Mouse (Mus musculus) CD4-positive, CD25-positive, alpha-beta regulatory T cell (primary cell): ENCODE results near the gene Gm49510. TPM values are rescaled to one million over a fixed set of nuclear protein-coding genes. Genes with fewer than 3 reads are reported as not detected.

Experiments
- polyA plus RNA-seq: library from polyadenylated mRNA; unstranded; fragments of 100-300 nt; shearing (Covaris generic); gene quantifications from one replicate; pipeline ENCODE4 v1.2.1, GENCODE M21; 2017

The Gm49510 gene
- 0.39 TPM for polyA plus RNA-seq

DNA sequence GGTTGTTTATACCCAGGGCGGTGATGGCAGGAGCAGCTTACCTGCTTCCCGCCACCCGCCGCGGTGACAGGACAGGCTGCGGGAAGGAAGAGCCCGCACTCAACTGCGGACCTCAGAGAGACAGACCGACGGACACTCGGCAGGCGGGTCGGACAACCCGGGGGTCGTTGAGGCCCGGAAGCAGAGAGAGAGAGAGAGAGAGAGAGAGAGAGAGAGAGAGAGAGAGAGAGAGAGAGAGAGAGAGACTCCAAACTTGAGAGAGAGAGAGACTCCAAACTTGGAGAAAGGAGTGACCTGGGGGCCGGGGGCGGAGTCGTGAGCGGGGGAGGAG, at the start of gene Gm49510:
Gene Gm49510 (plus strand): TSS at position 259 of the 331 bp plus-strand sequence.

DNA sequence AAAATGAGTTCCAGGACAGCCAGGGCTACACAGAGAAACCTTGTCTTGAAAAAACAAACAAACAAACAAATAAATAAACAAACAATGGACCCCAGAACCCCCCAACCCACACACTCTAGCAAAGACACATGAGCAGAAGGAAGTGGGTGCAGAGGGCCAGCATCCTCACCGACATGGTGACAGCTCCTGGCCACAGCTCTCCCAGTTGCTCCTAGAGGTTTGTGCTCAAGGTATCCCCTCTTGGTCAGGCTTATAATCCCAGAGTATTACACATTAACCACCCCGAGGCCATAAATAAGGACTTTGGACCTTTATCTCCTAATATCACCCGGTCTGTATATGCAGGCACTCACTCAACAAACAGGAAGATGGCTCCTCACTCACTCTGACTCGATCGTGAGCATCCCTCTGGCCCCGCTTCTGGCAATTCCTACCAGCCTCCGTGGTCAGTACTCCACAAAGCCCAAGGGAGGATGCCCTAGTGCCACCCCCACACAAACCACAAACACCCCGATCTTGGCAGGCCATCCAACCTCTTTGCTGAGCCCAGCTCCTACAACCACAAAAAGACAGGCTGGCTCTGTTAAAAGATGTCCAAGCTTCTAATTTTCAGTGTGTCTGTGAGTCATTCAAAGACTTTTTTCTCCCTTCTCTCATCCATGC, 44.0 kb upstream of the Gm49510 start, which contains the start of gene Lgals2:
Gene Lgals2 (minus strand): TSS at position 227 of the 663 bp plus-strand sequence.

DNA sequence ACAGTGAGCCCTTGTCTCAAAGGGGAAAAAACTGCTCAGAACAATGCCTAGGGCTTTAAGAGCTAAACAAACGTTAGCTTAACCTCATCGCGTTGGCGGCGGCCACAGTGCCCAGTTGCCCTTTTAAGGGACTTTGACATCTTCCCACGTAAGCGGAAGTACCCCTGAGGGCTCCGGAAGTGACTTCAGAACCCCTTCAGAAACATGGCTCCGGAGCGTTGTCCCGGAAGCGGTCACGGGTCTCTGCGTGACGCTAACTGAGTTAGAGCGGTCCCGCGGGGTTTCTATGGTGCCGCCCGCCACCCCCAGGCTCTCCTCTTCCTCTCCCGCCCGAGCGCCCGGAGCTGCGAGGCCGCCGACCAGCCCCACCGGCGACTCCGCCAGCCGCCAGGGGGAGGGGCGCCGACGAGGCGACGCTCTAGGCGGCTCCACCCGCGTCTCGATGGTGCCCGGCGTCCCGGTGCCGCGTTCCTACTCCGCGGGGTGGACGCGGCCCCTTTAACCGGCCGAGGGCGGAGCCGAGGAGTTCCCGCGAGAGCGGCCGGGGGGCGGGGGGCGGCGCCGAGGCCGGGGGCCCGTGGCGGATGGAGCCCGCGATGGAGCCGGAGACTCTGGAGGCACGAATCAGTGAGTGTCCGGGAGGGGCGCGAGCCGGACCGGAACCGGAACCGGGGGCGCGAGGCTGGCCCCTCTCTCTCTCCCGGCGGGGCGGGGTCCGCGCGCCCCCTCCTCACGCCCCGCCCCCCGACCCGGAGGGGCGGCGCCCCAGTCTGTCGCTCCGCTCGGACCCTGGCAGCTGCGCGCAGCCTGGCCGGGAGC, 22.3 kb upstream of the Gm49510 start, which contains the start of gene Gga1:
Gene Gga1 (plus strand): TSS at position 200 of the 819 bp plus-strand sequence.

DNA sequence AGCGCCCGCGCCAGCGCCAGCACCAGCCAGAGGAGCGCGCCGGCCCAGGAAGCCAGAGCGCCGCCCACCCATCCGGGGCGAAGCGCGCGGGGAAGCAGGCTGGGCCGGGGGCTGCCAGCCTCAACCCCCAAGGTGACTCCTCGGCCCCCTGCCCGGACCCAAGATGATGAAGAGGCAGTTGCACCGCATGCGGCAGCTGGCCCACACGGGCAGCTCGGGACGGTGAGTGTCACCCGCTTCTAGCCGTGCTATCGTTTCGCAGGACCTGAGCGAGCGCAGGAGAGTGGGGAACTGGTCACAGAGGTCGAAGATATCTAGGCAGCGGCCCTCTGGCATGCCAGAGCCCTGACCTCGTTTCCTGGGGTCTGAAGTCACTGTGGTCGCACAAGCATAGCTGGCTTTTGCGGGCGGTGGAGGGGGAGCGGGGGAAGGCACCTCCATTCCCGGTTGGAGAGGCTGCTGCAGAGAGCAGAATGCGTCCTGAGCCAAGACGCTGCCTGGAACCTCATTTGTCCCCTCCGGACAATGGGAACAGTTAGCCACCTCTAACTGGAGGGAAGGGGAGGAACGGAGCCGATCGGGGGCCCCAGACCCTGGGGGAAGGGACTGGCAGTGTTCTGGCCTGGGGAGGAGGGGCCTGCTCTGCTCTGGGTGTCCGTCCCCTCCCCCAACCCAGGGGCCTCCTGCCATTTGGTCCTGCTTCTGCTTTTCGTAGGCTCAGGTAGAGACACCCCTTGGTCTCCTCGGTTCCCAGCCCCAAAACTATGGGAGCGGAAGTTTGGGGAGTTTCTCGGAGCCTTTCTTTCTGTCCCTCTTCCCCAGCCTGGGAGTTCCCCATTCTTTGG, 495 bp downstream of the Gm49510 start, which contains the start of gene Sh3bp1:
Gene Sh3bp1 (plus strand): TSS at position 29 of the 845 bp plus-strand sequence.

DNA sequence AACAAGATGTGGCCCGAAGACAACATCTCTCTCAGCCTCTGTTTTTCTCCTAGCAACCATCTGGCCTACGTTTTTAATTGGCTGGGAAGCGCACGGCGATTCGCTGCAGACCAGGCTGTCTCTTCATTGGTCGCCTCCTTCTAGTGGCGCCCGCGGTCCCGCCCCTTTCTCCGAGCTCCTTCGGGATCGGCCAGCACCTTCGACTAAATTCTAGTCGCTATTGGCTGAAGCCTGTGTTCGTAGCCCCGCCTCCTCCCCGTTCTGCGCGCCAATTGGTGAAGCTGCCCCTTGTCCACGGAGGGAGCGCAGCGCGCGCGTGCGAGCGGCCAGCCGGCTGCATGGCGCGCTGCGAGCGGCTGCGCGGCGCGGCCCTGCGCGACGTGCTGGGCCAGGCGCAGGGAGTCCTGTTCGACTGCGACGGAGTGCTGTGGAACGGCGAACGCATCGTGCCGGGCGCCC, 14.2 kb downstream of the Gm49510 start, which contains the start of gene Pdxp:
Gene Pdxp (plus strand): TSS at position 288 of the 459 bp plus-strand sequence.

DNA sequence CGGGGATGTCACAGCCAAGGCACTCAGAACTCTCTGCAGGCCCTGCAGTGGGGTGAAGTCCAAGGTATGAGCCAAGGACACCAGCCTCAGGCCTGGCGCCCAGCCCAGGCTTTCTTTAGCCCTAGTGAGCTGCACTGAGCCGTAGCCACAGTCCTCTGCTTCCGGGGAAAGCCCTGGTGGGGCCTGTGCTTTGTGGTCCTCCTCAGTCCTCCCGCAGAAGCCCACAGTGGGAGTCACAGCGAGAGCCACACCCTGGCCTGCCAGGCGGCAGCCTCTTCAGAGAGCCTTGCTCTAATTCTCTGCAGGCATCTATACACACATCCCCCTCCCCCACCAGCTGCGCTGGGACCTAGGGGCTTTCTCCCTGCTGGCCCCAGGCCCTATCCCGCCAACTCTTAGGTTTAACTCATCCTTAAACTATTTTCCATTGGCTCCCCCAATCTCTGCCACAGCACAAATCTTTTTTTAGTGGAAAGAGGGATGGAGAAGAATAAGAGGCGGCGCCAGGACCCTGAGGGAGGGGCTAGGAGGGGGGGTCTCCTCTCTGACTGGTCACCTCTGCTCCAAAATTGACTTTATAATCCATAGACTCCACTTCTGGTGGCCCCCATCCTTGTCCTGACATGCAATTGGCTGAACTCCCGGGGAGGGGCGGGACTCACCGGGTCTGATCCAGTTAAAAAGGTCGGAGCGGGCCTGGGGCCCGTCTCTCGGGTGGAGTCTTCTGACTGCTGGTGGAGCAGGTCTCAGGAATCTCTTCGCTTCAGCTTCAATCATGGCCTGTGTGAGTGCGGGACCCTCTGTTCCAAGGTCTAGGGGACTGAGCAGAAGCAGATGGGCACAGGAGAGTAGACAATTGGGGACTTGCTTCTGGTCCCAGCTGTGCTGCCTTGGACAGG, 26.8 kb downstream of the Gm49510 start, which contains the start of gene Lgals1:
Gene Lgals1 (plus strand): TSS at position 705 of the 899 bp plus-strand sequence.

DNA sequence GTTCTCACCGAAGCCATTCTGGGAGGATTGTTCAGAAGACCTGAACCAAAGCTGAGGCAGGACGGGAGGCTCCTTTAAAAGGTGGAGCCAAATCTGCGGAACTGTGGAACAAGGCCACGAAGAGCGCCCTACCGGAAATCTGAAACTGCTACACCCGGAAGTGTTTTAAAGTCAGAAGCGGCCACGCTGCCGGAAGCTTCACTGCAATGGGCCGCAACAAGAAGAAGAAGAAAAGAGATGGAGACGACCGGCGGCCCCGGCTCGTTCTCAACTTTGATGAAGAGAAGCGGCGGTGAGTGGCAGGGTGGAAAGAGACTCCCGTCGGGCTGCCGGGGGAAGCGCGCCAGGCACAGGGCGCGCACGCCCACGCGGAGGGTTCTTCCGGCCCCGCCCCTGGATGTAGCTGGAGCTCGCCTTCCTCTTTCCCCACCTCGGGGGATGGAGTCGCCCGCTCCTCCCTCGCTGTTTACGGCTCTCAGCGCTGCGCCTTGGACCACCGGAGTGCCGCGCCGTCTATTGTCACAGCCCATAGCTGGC, 35.4 kb downstream of the Gm49510 start, which contains the start of gene Nol12:
Gene Nol12 (plus strand): TSS at position 150 of the 537 bp plus-strand sequence.

DNA sequence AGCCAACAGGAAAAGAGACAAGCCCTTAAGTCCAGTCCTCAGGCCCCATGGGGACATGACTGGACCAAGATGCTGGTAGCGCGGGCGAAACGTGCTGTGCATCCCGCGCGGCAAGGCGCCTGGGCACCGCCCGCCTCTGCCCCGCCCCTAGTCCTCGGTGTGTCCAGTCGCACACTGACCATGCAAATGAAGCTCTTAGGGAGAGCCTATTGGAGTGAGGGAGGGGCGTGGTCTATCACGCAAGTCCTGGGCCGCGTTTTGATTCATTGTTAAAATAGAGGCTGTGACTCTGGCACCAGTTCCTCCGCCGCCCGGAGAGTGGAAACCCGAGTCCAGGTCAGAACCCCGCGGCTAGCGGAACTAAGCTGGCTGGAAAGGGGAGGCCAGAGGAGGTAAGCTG, 48.2 kb downstream of the Gm49510 start, which contains the start of gene Triobp:
Gene Triobp (plus strand): TSS at position 68 of the 400 bp plus-strand sequence.

Other genes starting within 250 kb of the Gm49510 start
- gene Elfn2, start 180.9 kb upstream of the Gm49510 start, polyA plus RNA-seq, result 0.04 TPM
- gene Mfng, start 126.2 kb upstream of the Gm49510 start, polyA plus RNA-seq, result 156 TPM
- 0.12 TPM for gene Card10, start 96.6 kb upstream of the Gm49510 start, polyA plus RNA-seq
- not detected for gene Cdc42ep1, start 57.0 kb upstream of the Gm49510 start, polyA plus RNA-seq
- gene Lgals2, start 44.1 kb upstream of the Gm49510 start, polyA plus RNA-seq, result not detected
- gene Gga1, start 22.5 kb upstream of the Gm49510 start, polyA plus RNA-seq, result 74.6 TPM
- gene Sh3bp1, start 101 bp downstream of the Gm49510 start, polyA plus RNA-seq, result 238 TPM
- 28.4 TPM for gene Pdxp, start 14.3 kb downstream of the Gm49510 start, polyA plus RNA-seq
- 284 TPM for gene Lgals1, start 27.1 kb downstream of the Gm49510 start, polyA plus RNA-seq
- 48.6 TPM for gene Nol12, start 35.3 kb downstream of the Gm49510 start, polyA plus RNA-seq
- gene Triobp, start 48.1 kb downstream of the Gm49510 start, polyA plus RNA-seq, result 92.1 TPM
- gene H1f0, start 128.8 kb downstream of the Gm49510 start, polyA plus RNA-seq, result 83.9 TPM
- 1.2 TPM for gene Galr3, start 142.2 kb downstream of the Gm49510 start, polyA plus RNA-seq
- 59.7 TPM for gene Ankrd54, start 163.2 kb downstream of the Gm49510 start, polyA plus RNA-seq
- gene Eif3l, start 175.5 kb downstream of the Gm49510 start, polyA plus RNA-seq, result 155 TPM
- gene Micall1, start 209.2 kb downstream of the Gm49510 start, polyA plus RNA-seq, result 45.8 TPM
- gene Polr2f, start 241.3 kb downstream of the Gm49510 start, polyA plus RNA-seq, result 141 TPM
- gene 1700088E04Rik, start 241.6 kb downstream of the Gm49510 start, polyA plus RNA-seq, result 1.8 TPM